Mouse (Mus musculus) urinary bladder, postnatal 10 days (tissue): ENCODE measurements around the gene Vmn1r188.
"Not testable (repeated sequence)": the region's sequence is repeated elsewhere in the genome, so short reads cannot be mapped to it uniquely, and the experiment has no call there.

Experiments used
- DNase-seq: peaks from one replicate; pipeline ENCODE4 v3.0.0; 2022; ENCODE audit warnings: low spot score

The Vmn1r188 gene

DNA sequence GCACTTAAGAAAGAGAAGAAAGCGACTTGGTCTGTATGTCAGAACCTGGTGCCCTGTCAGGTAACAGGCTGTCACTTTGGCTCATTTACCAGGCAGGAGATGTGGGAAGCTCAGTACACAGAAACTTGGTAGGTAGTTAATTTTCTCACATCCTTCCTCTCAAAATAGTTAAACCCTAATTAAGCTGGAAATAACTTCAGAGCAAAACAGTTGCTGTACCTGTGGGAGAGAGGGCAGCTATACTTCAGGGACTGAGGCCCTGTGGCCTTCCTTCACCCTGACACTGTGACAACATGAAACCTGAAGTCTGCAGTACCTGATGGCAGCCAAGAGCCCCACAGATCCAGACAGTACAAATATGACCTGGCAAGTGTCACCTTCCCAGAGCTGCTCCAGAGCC is at the start of gene Vmn1r188:
TSS of gene Vmn1r188 (plus strand) at position 301 of the 400 bp plus-strand sequence.
- DNase-seq, result not testable (repeated sequence)

DNA sequence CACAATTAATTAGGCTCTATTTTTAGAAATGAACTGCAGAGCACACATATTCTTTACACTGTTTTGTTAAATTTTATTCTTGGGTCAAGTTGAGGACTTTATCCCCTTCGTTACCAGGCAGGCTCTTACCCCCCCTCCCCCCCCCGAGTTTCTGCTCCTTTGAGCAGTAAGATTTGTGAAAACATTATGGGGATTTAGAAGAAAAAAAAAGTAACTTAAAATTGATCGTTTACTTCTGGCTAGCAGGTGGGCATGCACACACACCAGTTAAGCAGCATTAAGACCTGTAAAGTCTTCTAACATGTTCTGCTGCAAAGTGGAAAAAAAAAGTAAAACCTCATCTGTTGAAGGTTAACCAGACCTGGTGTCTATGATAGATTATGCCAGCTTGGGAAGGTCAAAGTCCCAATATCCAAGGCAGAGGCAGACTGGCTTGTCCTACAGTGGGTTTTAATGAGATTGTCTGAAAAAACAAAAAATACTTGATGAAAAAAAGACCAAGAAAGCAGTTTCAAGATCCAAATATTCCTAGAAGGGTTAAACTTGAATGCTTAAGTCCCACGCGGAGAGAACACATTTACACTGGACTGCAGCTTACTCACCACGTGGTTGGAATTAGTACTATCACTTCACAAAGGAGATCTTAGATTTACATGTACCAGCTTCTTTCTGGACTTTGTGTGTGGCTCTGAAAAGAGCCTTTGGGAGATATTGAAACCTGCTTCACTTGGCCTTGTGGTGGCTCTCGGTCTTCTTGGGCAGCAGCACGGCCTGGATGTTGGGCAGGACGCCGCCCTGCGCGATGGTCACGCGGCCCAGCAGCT is 49.6 kb upstream of the Vmn1r188 start:
- DNase-seq, result no peak

DNA sequence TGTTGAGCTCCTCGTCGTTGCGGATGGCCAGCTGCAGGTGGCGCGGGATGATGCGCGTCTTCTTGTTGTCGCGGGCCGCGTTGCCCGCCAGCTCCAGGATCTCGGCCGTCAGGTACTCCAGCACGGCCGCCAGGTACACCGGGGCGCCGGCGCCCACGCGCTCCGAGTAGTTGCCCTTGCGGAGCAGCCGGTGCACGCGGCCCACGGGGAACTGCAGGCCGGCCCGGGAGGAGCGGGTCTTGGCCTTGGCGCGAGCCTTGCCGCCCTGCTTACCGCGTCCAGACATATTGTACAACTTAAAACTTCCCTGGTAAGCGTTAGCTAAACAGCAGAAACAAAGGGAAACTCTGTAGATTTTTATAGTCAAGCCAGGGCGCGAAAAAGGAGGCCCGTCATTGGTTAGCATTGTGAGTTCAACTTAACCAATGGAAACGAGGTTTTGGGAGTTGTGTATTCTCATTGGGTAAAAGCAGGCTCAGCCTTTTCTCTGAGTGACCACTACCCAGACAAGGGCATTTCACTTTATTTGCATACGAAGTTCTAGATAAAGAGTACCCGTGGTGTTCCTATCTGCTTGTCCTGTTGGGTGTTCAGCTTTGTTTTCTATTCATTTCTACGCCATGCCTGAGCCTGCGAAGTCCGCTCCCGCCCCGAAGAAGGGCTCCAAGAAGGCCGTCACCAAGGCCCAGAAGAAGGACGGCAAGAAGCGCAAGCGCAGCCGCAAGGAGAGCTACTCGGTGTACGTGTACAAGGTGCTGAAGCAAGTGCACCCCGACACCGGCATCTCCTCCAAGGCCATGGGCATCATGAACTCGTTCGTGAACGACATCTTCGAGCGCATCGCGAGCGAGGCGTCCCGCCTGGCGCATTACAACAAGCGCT is 48.7 kb upstream of the Vmn1r188 start, which contains the start of the genes Hist1h2ah and Hist1h2bk:
TSS of gene Hist1h2ah (minus strand) at position 302 of the 882 bp plus-strand sequence.
TSS of gene Hist1h2bk (plus strand) at position 604 of the 882 bp plus-strand sequence.
- not testable (repeated sequence) for DNase-seq

DNA sequence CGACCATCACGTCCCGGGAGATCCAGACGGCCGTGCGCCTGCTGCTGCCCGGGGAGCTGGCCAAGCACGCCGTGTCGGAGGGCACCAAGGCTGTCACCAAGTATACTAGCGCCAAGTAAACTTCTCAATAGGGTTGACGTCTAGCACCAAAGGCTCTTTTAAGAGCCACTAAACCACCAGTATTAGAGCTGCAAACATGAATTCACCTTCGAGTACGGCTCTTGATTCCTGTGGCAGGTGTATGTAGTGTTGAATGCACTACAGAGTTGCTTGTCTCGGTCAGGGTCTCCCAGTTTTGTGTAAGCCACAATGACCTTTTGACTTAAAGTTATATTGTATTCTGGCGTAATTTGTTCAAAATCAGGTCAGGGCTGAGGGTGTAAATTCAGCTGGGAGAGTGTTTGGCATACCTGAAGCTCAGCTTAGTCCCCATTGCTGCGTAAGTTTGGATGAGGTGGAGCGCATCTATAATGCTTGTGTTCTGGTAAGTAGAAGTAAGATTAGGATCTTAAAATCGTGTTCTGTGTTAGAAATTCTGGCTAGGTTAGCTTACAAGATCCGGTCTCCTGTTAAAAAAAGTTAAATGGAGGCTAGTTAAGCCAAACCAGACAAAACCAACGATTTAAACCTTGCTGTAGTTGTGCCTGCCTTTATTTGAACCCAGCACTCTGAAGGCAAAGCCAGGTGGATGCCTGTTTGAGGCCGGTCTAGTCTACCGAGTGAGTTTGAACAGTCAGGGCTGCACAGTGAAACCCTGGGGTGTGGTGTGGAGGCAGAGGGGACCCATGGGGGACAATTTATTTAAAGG is 47.9 kb upstream of the Vmn1r188 start:
- no peak for DNase-seq

DNA sequence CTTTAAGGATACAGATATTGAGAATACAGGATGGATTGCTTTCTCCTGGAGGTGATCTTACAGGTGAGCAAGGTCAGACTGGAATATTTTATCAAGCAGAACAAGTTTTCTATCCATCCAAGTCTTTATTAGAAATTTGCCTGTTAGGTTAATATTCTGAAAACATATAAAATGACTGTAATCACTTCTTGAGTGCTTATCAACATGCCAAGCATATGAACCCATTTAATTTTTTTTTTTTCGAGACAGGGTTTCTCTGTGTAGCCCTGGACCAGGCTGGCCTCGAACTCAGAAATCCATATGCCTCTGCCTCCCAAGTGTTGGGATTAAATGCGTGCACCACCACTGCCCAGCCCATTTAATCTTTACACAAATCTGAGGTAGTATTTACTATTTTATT is 47.3 kb upstream of the Vmn1r188 start:
- no peak for DNase-seq

DNA sequence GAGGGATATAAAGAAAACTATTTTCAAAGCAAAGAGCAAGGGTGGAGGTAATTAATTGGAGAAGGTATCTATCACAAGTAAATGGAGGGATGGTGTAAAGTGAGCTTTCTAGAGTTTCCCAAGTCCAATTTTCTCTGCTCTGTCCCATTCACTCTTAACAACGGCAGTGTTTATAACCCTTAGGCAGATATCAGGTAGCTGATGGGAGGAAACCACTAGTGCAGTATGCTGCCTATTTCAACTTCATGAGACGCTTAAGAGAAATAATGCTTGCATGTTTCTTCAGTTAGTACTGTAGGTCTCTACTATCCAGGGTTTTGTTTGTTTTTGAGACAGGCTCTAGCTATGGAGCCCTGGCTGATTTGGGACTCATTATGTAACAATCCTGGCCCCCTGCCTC is 46.8 kb upstream of the Vmn1r188 start:
- DNase-seq, result no peak

DNA sequence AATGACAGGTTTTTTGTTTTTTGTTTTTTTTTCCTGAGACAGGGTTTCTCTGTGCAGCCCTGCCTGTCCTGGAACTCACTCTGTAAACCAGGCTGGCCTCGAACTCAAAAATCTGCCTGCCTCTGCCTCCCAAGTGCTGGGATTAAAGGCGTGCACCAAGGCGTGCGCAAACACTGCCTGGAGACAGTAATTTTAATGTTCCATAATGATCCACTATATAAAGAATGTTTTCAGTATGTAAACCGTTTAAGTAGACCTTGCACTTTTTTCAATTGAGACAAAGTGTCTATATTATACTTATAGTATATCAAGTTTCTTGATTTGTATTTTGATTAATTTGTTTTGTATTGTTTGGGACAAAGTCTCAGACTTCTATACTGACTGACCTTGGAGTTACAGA is 44.9 kb upstream of the Vmn1r188 start:
- DNase-seq, result no peak

DNA sequence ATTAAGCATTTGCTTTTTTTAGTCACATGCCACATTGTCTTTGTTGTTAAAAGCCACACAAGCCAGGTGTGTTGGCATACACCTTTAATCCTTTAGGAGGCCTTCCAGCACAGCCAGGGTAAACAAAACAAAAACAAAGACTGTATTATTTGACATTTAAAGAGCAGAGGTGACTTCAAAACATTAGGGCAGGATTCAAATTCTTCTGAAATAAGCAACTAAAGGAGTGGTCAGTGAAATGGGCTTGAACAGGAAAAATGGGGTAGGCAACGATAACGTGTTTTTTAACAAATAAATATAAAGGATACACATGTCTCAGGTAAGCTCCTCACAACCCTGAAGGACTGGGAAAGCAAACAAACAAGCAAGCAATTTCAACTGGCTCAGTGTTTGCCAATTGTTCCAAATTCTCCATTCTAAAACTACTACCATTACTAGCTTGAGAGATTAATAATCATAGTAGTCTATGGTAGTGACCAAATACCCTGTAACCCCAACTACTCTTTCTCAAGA is 44.2 kb upstream of the Vmn1r188 start:
- DNase-seq, result no peak

DNA sequence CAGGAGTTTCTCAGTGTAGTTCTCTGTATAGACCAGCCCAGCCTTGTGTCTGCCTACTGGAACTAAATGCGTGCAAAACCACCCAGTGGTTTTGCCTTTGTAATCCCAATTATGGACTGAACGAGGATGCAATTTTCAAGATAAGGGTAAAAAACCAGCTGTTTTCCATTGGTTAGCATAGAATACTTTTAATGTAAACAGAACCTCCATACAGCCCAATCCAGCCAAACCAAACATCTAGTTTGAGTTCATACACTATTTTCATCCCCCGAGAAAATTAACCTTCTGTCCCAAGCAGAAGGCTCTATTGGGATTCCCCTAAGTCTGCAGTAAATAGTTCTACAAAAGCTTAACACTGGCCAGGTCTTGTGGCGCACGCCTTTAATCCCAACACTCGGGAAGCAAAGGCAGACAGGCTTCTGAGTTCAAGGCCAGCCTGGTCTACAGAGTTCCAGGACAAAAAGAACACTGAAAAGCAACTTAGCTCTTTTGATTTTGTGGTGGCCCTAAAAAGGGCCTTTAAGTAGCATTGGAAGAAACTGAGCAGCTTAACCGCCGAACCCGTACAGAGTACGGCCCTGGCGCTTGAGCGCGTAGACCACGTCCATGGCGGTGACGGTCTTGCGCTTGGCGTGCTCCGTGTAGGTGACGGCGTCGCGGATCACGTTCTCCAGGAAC is 43.6 kb upstream of the Vmn1r188 start:
- no peak for DNase-seq

DNA sequence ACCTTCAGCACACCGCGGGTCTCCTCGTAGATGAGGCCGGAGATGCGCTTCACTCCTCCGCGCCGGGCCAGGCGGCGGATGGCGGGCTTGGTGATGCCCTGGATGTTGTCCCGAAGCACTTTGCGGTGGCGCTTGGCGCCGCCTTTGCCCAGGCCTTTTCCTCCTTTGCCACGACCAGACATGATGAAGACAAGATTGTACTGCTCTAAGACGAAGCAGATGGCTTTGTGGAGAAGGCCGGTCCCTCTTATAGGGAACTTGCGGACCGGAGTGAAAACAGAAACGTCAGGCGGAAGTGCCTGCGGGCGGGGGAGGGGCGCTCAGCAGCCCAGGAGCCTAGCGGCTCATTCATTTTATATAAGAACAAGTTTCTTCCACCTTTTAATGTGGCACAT is 43.1 kb upstream of the Vmn1r188 start, which contains the start of gene Hist1h4i:
TSS of gene Hist1h4i (minus strand) at position 221 of the 395 bp plus-strand sequence.
- peak; percentile 73 for DNase-seq

DNA sequence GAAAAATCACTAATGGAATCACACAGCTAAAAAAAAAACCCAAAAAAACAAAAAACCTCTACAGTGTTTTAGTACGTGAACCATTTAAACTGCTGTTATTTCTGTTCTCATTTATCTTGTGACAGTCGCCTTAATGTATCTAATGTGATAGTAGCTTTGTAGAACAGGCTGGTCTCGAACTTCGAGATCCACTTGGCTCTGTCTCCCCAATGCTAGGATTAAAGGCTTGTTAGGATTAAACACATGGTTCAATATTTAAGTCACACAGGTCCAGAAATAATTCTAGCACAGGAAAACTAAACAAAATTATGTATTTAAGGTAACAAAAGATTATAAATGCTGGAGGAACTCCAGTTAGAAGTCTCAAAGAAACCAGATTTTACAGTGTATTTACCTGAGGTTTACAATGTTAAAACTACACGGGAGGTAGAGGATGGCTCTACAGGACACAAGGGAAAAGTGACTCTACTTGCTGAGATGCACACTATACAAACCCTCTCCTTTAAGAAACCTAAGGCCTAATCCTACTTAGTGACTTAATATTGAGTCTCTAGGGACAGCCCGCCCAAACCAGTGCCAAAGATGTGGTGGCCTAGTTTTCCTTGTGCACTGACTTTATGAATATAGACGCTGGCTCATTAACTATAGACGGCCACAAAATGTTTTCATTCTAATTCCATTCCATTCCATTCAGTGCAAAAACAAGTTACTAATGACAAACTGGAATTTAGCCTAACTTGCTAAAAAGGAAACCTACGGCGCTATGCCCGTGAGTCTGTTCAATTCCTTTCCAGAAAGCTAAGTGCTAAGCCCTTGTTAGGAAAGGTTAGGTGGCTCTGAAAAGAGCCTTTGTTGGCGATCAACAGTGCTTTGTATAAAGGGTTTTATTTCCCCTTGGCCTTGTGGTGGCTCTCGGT is 42.3 kb upstream of the Vmn1r188 start:
- no peak for DNase-seq

DNA sequence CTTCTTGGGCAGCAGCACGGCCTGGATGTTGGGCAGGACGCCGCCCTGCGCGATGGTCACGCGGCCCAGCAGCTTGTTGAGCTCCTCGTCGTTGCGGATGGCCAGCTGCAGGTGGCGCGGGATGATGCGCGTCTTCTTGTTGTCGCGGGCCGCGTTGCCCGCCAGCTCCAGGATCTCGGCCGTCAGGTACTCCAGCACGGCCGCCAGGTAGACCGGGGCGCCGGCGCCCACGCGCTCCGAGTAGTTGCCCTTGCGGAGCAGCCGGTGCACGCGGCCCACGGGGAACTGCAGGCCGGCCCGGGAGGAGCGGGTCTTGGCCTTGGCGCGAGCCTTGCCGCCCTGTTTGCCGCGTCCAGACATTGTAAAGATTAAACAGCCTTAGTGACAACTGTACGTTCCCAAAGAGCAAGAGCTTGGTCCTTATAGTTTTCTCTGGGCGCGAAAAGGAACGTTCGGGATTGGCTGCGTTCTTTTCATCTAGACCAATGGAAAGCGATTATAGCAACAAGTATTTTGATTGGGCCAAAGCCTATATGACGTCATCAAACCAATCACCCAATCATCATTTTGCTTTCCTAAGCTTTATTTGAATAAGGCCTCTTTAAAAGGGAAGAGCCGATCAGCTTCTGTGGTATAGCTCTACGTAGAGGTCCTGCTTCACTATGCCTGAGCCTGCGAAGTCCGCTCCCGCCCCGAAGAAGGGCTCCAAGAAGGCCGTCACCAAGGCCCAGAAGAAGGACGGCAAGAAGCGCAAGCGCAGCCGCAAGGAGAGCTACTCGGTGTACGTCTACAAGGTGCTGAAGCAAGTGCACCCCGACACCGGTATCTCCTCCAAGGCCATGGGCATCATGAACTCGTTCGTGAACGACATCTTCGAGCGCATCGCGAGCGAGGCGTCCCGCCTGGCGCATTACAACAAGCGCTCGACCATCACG is 41.4 kb upstream of the Vmn1r188 start, which contains the start of the genes Hist1h2ag and Hist1h2bj:
TSS of gene Hist1h2ag (minus strand) at position 377 of the 935 bp plus-strand sequence.
TSS of gene Hist1h2bj (plus strand) at position 647 of the 935 bp plus-strand sequence.
- not testable (repeated sequence) for DNase-seq

DNA sequence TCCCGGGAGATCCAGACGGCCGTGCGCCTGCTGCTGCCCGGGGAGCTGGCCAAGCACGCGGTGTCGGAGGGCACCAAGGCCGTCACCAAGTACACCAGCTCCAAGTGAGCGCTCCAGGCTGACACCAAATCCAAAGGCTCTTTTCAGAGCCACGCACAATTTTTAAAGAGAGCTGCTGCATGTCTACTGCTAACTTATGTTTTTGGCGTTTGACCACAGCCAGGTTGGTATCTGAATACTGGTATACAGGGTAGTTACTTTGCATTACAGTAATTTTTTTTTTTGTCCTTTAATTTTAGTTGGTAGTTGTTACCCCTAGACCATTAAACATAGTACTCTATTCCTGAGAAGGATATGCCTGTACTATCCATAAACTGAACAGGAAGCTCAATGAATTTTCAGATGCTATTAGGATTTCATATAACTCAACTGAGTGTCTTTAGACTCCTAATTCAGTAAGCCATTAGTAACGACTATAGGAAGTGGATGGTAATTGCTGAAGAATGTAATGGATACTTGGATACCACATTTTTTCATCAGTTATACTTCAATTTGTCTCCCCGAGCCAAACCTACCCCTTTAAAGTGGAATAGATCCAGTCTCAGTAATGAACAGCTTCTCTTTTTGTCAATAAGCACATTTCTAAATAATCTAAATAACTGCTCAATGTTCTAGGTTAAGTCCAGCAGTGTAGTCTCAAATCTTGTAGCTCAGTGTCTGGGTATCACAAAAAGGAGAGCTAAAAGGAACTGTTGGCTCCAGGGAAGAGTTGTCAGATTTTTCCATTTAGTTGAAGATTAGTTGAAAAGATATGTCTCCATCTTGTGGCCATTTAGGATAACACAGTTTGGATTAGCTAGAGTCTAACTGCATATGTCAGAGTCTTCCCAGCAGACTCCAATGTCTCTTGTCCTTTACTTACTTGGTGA is 40.5 kb upstream of the Vmn1r188 start:
- no peak for DNase-seq

DNA sequence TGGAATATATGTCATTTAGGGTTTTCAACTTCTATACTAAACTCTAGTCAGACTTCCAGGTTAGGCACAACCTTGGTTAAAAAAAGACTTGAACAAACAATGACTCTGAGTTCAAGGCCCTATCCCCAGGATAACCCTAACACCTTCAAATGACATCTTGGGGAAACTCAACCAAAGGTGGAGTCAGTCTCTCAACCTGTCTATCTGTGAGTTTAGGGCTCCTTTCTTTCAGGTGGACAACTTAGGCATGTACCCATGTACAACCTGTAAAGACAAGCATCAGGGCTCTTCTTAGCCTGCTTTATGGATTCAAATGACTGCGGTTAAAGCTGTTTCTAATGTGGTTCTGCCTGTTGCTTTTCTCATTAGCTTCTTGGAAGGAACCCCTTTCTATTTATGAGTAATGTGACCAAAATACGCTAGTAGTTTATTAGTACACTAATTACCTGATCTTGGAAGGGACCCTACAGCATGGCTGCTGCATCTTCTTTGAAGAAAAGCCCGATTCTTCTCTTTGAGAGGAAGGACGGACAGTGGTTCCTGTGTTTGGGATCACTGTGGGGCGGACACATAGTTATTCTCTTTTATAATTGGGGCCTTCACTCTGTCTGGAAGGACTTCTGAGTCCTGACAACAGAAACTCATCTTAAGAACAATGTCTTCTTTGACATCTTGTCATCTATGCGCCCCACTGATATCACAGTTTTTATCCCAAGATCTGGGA is 39.6 kb upstream of the Vmn1r188 start:
- DNase-seq, result no peak

DNA sequence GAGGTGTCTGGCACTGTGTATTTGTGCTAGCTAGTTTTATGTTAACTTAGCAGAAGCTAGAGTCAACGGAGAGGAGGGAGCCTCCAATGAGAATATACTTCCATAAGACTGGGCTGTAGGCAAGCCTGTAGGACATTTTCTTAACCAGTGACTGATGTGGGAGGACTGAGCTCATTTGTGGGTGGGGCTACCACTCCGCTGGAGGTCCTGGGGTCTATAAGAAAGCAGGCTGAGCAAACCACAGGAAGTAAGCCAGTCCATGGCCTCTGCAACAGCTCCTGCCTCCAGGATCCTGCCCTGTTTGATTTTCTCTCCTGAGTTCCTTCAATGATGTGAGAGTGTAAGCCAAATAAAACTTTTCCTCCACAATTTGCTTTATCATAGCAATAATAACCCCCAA is 38.9 kb upstream of the Vmn1r188 start:
- DNase-seq, result no peak

DNA sequence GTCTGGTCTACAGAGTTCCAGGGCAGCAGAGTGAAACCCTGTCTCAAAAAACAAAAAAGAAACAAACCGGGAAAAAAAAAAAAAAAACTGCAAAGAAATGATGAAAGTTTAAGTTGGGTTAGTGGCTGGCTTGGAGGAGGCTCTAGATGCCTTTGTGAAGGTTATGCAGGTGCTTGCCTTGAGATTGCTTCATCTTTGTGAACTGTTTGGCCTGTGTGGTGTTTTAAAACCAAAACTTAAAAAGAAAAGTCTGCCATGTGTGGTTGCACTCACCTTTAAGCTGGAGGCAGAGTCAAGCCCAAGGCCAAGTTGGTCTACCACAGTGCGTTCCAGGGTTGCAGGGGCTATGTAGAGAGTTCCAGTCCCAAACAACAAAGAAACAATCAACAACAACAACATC is 35.2 kb upstream of the Vmn1r188 start:
- DNase-seq, result no peak
